Mouse (Mus musculus): Measurements from ENCODE around the gene Col1a1. TPM values are rescaled to one million over a fixed set of nuclear protein-coding genes. Genes with fewer than 3 reads are reported as not detected.
A peak's percentile ranks its signal among the peaks of the same experiment; 100 is the strongest.

Col1a1 gene
- polyA plus RNA-seq (2015; fragmentation: Nextera tagmentation; extraction: Ambion mirVana): 82.7 and 92.9 TPM in 2 replicates

DNA sequence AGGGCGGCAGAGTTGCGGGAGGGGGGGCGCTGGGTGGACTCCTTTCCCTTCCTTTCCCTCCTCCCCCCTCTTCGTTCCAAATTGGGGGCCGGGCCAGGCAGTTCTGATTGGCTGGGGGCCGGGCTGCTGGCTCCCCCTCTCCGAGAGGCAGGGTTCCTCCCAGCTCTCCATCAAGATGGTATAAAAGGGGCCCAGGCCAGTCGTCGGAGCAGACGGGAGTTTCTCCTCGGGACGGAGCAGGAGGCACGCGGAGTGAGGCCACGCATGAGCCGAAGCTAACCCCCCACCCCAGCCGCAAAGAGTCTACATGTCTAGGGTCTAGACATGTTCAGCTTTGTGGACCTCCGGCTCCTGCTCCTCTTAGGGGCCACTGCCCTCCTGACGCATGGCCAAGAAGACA lies at the start of gene Col1a1:
Gene Col1a1 (plus strand): TSS at position 180 of the 400 bp plus-strand sequence.
- peak within 1 kb of the TSS; percentile 61 for H3K4me2 ChIP-seq
- peaks cover 13% of the 10 kb centered on the region for H3K4me1 ChIP-seq
- H3K9ac ChIP-seq: no peak within 1 kb of the TSS
- 16% methylated on average over 19 of the region's 19 CpGs for WGBS
- peak within 1 kb of the TSS; percentile 29 for H3K4me3 ChIP-seq
- ATAC-seq (replicated peaks): peak; percentile 20; the same call in 1 of the 2 replicates
- H3K27me3 ChIP-seq (replicated peaks): peaks cover 56% of the 10 kb centered on the region
- H3K27ac ChIP-seq: no peak within 1 kb of the TSS
- no peaks in the 10 kb centered on the region for H3K36me3 ChIP-seq (replicated peaks)
- no peaks in the 10 kb centered on the region for H3K9me3 ChIP-seq

DNA sequence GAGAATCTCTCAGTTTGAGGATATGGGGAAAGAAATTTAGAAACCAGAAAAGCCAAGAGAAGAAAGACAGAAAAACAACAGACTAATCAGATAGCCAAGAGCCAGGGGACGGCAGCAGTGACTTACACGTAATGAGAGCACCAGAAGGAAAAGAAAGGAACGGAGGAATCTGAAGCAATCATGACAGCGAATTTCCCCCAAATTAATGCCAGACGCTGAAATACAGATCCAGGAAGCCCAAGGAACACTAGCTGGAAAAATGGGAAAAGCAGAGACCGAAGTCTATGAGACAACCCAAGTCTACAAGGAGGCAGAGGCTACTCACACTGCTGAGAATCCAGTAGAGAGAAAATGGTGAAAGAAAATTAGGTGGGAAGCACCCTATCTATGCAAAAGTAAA lies 44.9 kb upstream of the Col1a1 start:
- Histone ChIP-seq H3K4me3 (no peak overlapping the region), H3K9ac (no peak overlapping the region), H3K27ac (no peak overlapping the region), H3K9me3 (no peaks in the 10 kb centered on the region), H3K4me1 (no peaks in the 10 kb centered on the region), H3K27me3 (replicated peaks) (no peaks in the 10 kb centered on the region), H3K36me3 (replicated peaks) (no peaks in the 10 kb centered on the region), H3K4me2 (no peak overlapping the region)
- 90% methylated on average over 6 of the region's 6 CpGs for WGBS
- no peak for ATAC-seq (replicated peaks)

DNA sequence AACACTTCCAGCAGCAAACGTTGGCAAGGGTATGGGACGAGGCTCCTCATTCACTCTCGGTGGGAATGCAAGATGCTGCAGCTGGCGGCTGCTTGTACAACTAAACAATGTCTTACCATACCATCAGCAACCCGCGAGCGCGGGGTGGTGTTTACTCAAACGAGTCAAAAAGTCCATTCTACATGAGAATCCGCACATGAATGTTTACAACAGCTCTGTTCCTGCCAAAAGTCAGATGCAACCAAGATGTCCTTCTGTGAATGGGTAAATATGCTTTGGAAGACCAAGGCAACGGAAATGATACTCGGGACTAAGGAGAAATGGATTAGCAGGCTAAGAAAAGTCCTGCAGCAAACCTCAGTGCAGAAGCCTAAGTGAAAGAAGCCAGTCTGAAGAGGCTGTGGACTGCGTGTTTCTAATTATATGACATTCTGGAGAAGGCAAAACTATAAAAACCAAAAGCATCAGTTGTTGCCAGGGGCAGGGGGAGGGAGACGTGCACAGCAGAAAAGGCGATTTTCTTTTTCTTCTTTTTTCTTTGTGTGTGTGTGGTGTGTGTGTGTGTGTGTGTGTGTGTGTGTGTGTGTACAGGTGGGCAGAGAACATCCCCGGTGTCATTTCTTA lies 39.2 kb upstream of the Col1a1 start:
- no peak overlapping the region for H3K4me3 ChIP-seq
- H3K4me2 ChIP-seq: no peak overlapping the region
- H3K4me1 ChIP-seq: no peaks in the 10 kb centered on the region
- no peak overlapping the region for H3K9ac ChIP-seq
- no peak overlapping the region for H3K27ac ChIP-seq
- no peaks in the 10 kb centered on the region for H3K27me3 ChIP-seq (replicated peaks)
- H3K36me3 ChIP-seq (replicated peaks): no peaks in the 10 kb centered on the region
- WGBS: 76% methylated on average over 16 of the region's 16 CpGs
- no peaks in the 10 kb centered on the region for H3K9me3 ChIP-seq
- ATAC-seq (replicated peaks): no peak

- H3K36me3 ChIP-seq (replicated peaks): no peaks in the 10 kb centered on the region
- H3K4me3 ChIP-seq: no peak overlapping the region
- no peaks in the 10 kb centered on the region for H3K27me3 ChIP-seq (replicated peaks)
- H3K9me3 ChIP-seq: no peaks in the 10 kb centered on the region
- no peak for ATAC-seq (replicated peaks)
- H3K4me1 ChIP-seq: no peaks in the 10 kb centered on the region
- WGBS: 83% methylated on average over 2 of the region's 2 CpGs
- no peak overlapping the region for H3K9ac ChIP-seq
- H3K4me2 ChIP-seq: no peak overlapping the region
- no peak overlapping the region for H3K27ac ChIP-seq
These were observed 34.8 kb upstream of the Col1a1 start for GRCm38 (mm10) chr11:94901231-94901630.

DNA sequence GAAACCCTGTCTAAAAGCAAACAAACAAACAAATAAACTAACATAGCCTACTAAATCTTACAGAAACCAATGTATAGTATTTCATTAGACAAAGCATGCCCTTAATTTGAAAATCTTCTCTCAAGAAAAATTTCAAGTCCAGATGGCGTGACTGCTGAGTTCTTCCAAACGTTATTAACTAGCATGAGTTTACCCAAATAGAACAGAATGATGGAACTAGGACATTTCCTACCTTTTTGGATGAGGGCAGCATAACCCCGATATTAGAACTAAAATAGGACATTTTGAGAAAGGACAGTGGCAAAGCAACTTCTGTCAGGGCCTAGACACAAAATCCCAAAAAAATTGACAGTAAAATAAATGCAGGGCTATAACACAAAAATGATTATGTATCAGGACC lies 31.7 kb upstream of the Col1a1 start:
- H3K4me1 ChIP-seq: no peaks in the 10 kb centered on the region
- 88% methylated on average over 3 of the region's 3 CpGs for WGBS
- H3K9ac ChIP-seq: no peak overlapping the region
- no peaks in the 10 kb centered on the region for H3K27me3 ChIP-seq (replicated peaks)
- H3K9me3 ChIP-seq: no peaks in the 10 kb centered on the region
- H3K4me3 ChIP-seq: no peak overlapping the region
- H3K36me3 ChIP-seq (replicated peaks): no peaks in the 10 kb centered on the region
- H3K27ac ChIP-seq: no peak overlapping the region
- H3K4me2 ChIP-seq: no peak overlapping the region
- ATAC-seq (replicated peaks): no peak

GRCm38 (mm10) chr11:94910971-94911370 lies 25.1 kb upstream of the Col1a1 start:
- Histone ChIP-seq H3K9ac (no peak overlapping the region), H3K4me2 (no peak overlapping the region), H3K4me3 (no peak overlapping the region), H3K4me1 (no peaks in the 10 kb centered on the region), H3K9me3 (no peaks in the 10 kb centered on the region), H3K27me3 (replicated peaks) (no peaks in the 10 kb centered on the region), H3K36me3 (replicated peaks) (no peaks in the 10 kb centered on the region), H3K27ac (no peak overlapping the region)
- no peak for ATAC-seq (replicated peaks)
- WGBS: 91% methylated on average over 5 of the region's 5 CpGs

DNA sequence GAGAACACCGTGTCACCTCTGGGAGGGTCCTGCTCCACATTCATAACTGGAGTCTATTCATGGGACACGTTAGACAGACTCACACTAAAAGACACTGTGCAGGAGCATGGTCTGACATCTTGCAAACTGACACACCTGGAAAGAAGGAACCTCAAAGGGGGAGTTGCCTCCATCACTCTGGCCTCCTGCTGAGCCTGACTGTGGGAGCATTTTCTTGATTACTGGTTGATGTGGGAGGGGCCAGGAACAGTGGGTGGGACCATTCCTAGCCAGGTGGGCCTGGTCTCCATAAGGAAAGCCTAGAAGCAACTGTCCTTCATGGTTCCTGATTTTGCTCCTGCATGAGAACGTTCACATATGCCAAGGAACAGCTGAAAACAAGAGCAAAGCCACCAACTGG lies 23.5 kb upstream of the Col1a1 start:
- Histone ChIP-seq H3K9me3 (no peaks in the 10 kb centered on the region), H3K4me3 (no peak overlapping the region), H3K9ac (no peak overlapping the region), H3K36me3 (replicated peaks) (no peaks in the 10 kb centered on the region), H3K4me2 (no peak overlapping the region), H3K4me1 (no peaks in the 10 kb centered on the region), H3K27ac (no peak overlapping the region), H3K27me3 (replicated peaks) (no peaks in the 10 kb centered on the region)
- 81% methylated on average over 3 of the region's 3 CpGs for WGBS
- no peak for ATAC-seq (replicated peaks)

GRCm38 (mm10) chr11:94913302-94914090 lies 22.5 kb upstream of the Col1a1 start:
- WGBS: 54% methylated on average over 6 of the region's 6 CpGs
- Histone ChIP-seq H3K4me2 (no peak overlapping the region), H3K4me3 (no peak overlapping the region), H3K36me3 (replicated peaks) (no peaks in the 10 kb centered on the region), H3K4me1 (no peaks in the 10 kb centered on the region), H3K27ac (no peak overlapping the region), H3K9me3 (no peaks in the 10 kb centered on the region), H3K27me3 (replicated peaks) (no peaks in the 10 kb centered on the region), H3K9ac (no peak overlapping the region)
- no peak for ATAC-seq (replicated peaks)

DNA sequence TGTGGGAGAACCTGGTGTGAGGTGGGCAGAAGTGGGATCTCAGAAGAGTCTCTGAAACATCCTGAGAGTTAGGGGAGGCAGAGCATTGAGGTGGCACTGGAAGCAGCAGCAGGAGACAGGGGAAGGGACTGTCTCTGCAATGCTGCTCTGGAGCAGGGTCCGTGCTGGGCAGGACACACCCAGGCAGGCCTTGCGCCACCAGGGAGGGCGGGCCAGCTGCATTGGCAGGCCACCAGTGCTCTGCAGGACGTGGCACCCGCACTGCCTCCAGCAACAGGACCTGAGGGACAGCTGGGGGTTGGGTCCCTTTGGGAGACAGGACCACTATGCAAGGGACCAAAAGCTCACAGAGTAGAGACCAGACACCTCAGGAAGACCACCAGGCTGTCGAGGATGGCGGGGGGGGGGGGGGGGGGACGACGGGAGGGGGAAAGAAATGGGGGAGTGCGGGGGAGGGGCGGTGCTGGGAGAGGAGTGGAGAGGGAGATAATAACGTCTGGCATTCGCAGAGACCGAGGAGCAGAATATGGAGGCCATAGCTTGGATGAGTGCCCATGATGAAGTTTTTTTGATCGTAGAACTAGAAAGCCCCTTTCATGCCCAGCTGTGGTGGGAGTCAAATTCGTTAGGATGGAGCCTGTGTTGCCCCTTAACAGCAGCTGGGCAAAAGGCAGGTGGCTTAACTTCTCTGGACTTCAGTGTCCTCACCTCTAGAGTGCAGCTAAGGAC lies 20.2 kb upstream of the Col1a1 start:
- no peak overlapping the region for H3K4me3 ChIP-seq
- H3K9ac ChIP-seq: no peak overlapping the region
- 27% methylated on average over 12 of the region's 16 CpGs for WGBS
- H3K27me3 ChIP-seq (replicated peaks): no peaks in the 10 kb centered on the region
- H3K9me3 ChIP-seq: no peaks in the 10 kb centered on the region
- H3K27ac ChIP-seq: no peak overlapping the region
- H3K4me2 ChIP-seq: no peak overlapping the region
- ATAC-seq (replicated peaks): no peak
- H3K4me1 ChIP-seq: no peaks in the 10 kb centered on the region
- no peaks in the 10 kb centered on the region for H3K36me3 ChIP-seq (replicated peaks)

DNA sequence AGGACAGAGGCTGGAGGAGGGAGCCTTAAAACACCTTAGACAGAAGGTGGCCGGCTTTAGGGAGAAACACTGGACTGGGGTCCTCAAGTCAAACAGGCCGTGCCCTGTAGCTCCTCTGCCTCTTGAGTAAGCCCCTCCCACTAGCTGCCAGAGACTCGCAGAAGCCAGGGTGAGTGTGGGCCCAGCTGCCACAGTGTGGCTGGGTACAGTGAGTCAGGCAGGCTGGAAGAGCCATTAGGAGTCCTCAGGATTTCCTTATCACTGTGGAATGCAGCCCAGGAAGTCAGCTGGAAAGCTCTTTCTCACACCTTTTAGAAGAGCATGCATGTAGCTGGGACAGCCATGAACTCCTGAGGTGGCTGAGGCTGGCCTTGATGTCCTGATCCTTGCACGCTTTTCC lies 19.5 kb upstream of the Col1a1 start:
- no peaks in the 10 kb centered on the region for H3K4me1 ChIP-seq
- H3K27ac ChIP-seq: no peak overlapping the region
- no peak overlapping the region for H3K9ac ChIP-seq
- no peaks in the 10 kb centered on the region for H3K9me3 ChIP-seq
- no peak overlapping the region for H3K4me2 ChIP-seq
- WGBS: 37% methylated on average over 4 of the region's 4 CpGs
- ATAC-seq (replicated peaks): no peak
- H3K27me3 ChIP-seq (replicated peaks): no peaks in the 10 kb centered on the region
- H3K36me3 ChIP-seq (replicated peaks): no peaks in the 10 kb centered on the region
- no peak overlapping the region for H3K4me3 ChIP-seq

GRCm38 (mm10) chr11:94917717-94918116 lies 18.3 kb upstream of the Col1a1 start:
- no peaks in the 10 kb centered on the region for H3K36me3 ChIP-seq (replicated peaks)
- no peaks in the 10 kb centered on the region for H3K4me1 ChIP-seq
- H3K9ac ChIP-seq: no peak overlapping the region
- H3K4me3 ChIP-seq: no peak overlapping the region
- H3K27me3 ChIP-seq (replicated peaks): no peaks in the 10 kb centered on the region
- no peaks in the 10 kb centered on the region for H3K9me3 ChIP-seq
- no peak for ATAC-seq (replicated peaks)
- WGBS: 87% methylated on average over 6 of the region's 6 CpGs
- H3K27ac ChIP-seq: no peak overlapping the region
- no peak overlapping the region for H3K4me2 ChIP-seq

- WGBS: 65% methylated on average over 6 of the region's 6 CpGs
- no peaks in the 10 kb centered on the region for H3K4me1 ChIP-seq
These were observed 15.0 kb upstream of the Col1a1 start for GRCm38 (mm10) chr11:94920996-94921401.

More at GRCm38 (mm10) chr11:94920996-94921401, 15.0 kb upstream of the Col1a1 start:
- H3K27me3 ChIP-seq (replicated peaks): no peaks in the 10 kb centered on the region
- no peaks in the 10 kb centered on the region for H3K9me3 ChIP-seq
- H3K4me3 ChIP-seq: no peak overlapping the region
- ATAC-seq (replicated peaks): no peak
- H3K36me3 ChIP-seq (replicated peaks): no peaks in the 10 kb centered on the region
- no peak overlapping the region for H3K9ac ChIP-seq
- H3K27ac ChIP-seq: no peak overlapping the region
- H3K4me2 ChIP-seq: no peak overlapping the region
